Mouse (Mus musculus) intestine, embryonic 15.5 days (tissue): ENCODE results near the gene Gcn1l1. TPM values are rescaled to one million over a fixed set of nuclear protein-coding genes. Genes with fewer than 3 reads are reported as not detected.
A peak's percentile ranks its signal among the peaks of the same experiment; 100 is the strongest.

ENCODE experiments used
- ATAC-seq: fragments of 200-750 bp; cut with Nextera tagmentation; 2 replicates; pipeline ENCODE4 v1.8.0; 2017; ENCODE audit warnings: moderate TSS enrichment, moderate library complexity
- H3K27ac ChIP-seq: fragments of 300-500 bp; sonication (generic); 2 replicates; pipeline ENCODE4 v1.5.1; 2015; ENCODE audit warnings: mild to moderate bottlenecking, inconsistent platforms
- H3K27me3 ChIP-seq: fragments of 300-500 bp; sonication (generic); replicated peaks from 2 replicates; pipeline ENCODE4 v1.6.1; 2015; ENCODE audit warnings: inconsistent platforms
- H3K36me3 ChIP-seq: fragments of 300-500 bp; sonication (generic); 2 replicates; pipeline ENCODE4 v1.6.1; 2015; ENCODE audit warnings: inconsistent platforms
- H3K4me1 ChIP-seq: fragments of 300-500 bp; sonication (generic); replicated peaks from 2 replicates; pipeline ENCODE4 v1.6.1; 2015; ENCODE audit warnings: inconsistent platforms
- H3K4me2 ChIP-seq: fragments of 300-500 bp; sonication (generic); replicated peaks from 2 replicates; pipeline ENCODE4 v1.6.1; 2015; ENCODE audit warnings: mild to moderate bottlenecking, inconsistent platforms
- H3K4me3 ChIP-seq: fragments of 300-500 bp; sonication (generic); replicated peaks from 2 replicates; pipeline ENCODE4 v1.5.1; 2015; ENCODE audit warnings: inconsistent platforms
- H3K9ac ChIP-seq: fragments of 300-500 bp; sonication (generic); 2 replicates; pipeline ENCODE4 v1.6.1; 2015; ENCODE audit warnings: inconsistent platforms
- H3K9me3 ChIP-seq: fragments of 300-500 bp; sonication (generic); 2 replicates; pipeline ENCODE4 v1.6.1; 2016; ENCODE audit warnings: inconsistent platforms
- WGBS: fragments of 180-500 bp; shearing (Covaris S2); methylation state at CpG from one replicate; pipeline ENCODE4 v1.1.7; 2015; 5-methylcytosine and 5-hydroxymethylcytosine counted together
- polyA plus RNA-seq: library from polyadenylated mRNA; unstranded; fragments of >200 nt; fragmentation: Nextera tagmentation; extraction: Ambion mirVana; gene quantifications from 2 replicates; pipeline ENCODE4 v1.2.1, GENCODE M21; 2015

Gcn1l1 gene
- polyA plus RNA-seq, 1 experiment from 2014 or later: 31.8 TPM

GRCm38 (mm10) chr5:115551386-115551785, 13.7 kb upstream of the Gcn1l1 start:
- 82% methylated on average over 12 of the region's 12 CpGs for WGBS
- Histone ChIP-seq H3K9me3 (no peaks in the 10 kb centered on the region), H3K36me3 (peaks cover 57% of the 10 kb centered on the region), H3K9ac (no peak overlapping the region), H3K27ac (no peak overlapping the region), H3K4me2 (no peak overlapping the region), H3K27me3 (no peaks in the 10 kb centered on the region), H3K4me3 (no peak overlapping the region), H3K4me1 (peaks cover 3% of the 10 kb centered on the region; the same call in 1 of the 2 replicates)
- no peak for ATAC-seq

- H3K27ac ChIP-seq: no peak overlapping the region
- H3K4me3 ChIP-seq: no peak overlapping the region
- ATAC-seq: no peak
- peaks cover 53% of the 10 kb centered on the region for H3K36me3 ChIP-seq
- H3K9me3 ChIP-seq: no peaks in the 10 kb centered on the region
- H3K4me2 ChIP-seq: no peak overlapping the region
- WGBS: 83% methylated on average over 13 of the region's 13 CpGs
- H3K27me3 ChIP-seq: no peaks in the 10 kb centered on the region
- no peak overlapping the region for H3K9ac ChIP-seq
- H3K4me1 ChIP-seq: peaks cover 3% of the 10 kb centered on the region; the same call in 1 of the 2 replicates
Observed at GRCm38 (mm10) chr5:115551799-115552198, 13.3 kb upstream of the Gcn1l1 start.

GRCm38 (mm10) chr5:115553801-115554420, 11.1 kb upstream of the Gcn1l1 start:
- H3K4me2 ChIP-seq: no peak overlapping the region
- no peaks in the 10 kb centered on the region for H3K9me3 ChIP-seq
- H3K4me1 ChIP-seq: peaks cover 3% of the 10 kb centered on the region; the same call in 1 of the 2 replicates
- H3K27ac ChIP-seq: no peak overlapping the region
- no peak overlapping the region for H3K4me3 ChIP-seq
- 87% methylated on average over 33 of the region's 33 CpGs for WGBS
- H3K9ac ChIP-seq: no peak overlapping the region
- H3K36me3 ChIP-seq: peaks cover 37% of the 10 kb centered on the region
- ATAC-seq: no peak
- no peaks in the 10 kb centered on the region for H3K27me3 ChIP-seq

- no peak overlapping the region; the same call in 1 of the 2 replicates for H3K9ac ChIP-seq
- H3K4me2 ChIP-seq: no peak overlapping the region
- no peak overlapping the region for H3K27ac ChIP-seq
- no peaks in the 10 kb centered on the region for H3K27me3 ChIP-seq
- no peak for ATAC-seq
- H3K4me3 ChIP-seq: no peak overlapping the region
- peaks cover 3% of the 10 kb centered on the region; the same call in 1 of the 2 replicates for H3K4me1 ChIP-seq
- H3K36me3 ChIP-seq: peaks cover 30% of the 10 kb centered on the region
- 85% methylated on average over 18 of the region's 18 CpGs for WGBS
- H3K9me3 ChIP-seq: no peaks in the 10 kb centered on the region
Observed at GRCm38 (mm10) chr5:115554536-115555291, 10.3 kb upstream of the Gcn1l1 start.

- no peak for ATAC-seq
- Histone ChIP-seq H3K9ac (0 out of 2 replicates have a peak overlapping the region, but pooled peaks have one; percentile 9), H3K36me3 (peaks cover 31% of the 10 kb centered on the region), H3K27me3 (no peaks in the 10 kb centered on the region), H3K9me3 (no peaks in the 10 kb centered on the region), H3K27ac (0 out of 2 replicates have a peak overlapping the region, but pooled peaks have one; percentile 41), H3K4me1 (peaks cover 12% of the 10 kb centered on the region; the same call in 1 of the 2 replicates), H3K4me2 (no peak overlapping the region), H3K4me3 (no peak overlapping the region)
- WGBS: 11% methylated on average over 8 of the region's 8 CpGs
Observed at GRCm38 (mm10) chr5:115556217-115556616, 8.8 kb upstream of the Gcn1l1 start.

GRCm38 (mm10) chr5:115558182-115558794, 6.8 kb upstream of the Gcn1l1 start:
- Histone ChIP-seq H3K4me2 (no peak overlapping the region), H3K9me3 (no peaks in the 10 kb centered on the region), H3K27me3 (no peaks in the 10 kb centered on the region), H3K36me3 (peaks cover 30% of the 10 kb centered on the region), H3K27ac (no peak overlapping the region), H3K9ac (no peak overlapping the region), H3K4me3 (no peak overlapping the region), H3K4me1 (peaks cover 17% of the 10 kb centered on the region; the same call in 1 of the 2 replicates)
- 91% methylated on average over 14 of the region's 14 CpGs for WGBS
- no peak for ATAC-seq

GRCm38 (mm10) chr5:115559237-115560101, 5.6 kb upstream of the Gcn1l1 start, which contains the start of gene Rplp0:
Rplp0 (plus strand) TSS chr5:115559467.
- Histone ChIP-seq H3K9ac (peak within 1 kb of the TSS; percentile 99), H3K27me3 (no peaks in the 10 kb centered on the region), H3K9me3 (no peaks in the 10 kb centered on the region), H3K36me3 (peaks cover 27% of the 10 kb centered on the region), H3K4me2 (peak within 1 kb of the TSS; percentile 70), H3K4me1 (peaks cover 19% of the 10 kb centered on the region; the same call in 1 of the 2 replicates), H3K27ac (peak within 1 kb of the TSS; percentile 84), H3K4me3 (peak within 1 kb of the TSS; percentile 93)
- ATAC-seq: peak; percentile 97
- WGBS: under 1% methylated on average over 77 of the region's 78 CpGs

GRCm38 (mm10) chr5:115560336-115560905, 4.6 kb upstream of the Gcn1l1 start:
- no peak for ATAC-seq
- Histone ChIP-seq H3K36me3 (peaks cover 25% of the 10 kb centered on the region), H3K9ac (peak overlapping the region; percentile 99), H3K27me3 (no peaks in the 10 kb centered on the region), H3K27ac (peak overlapping the region; percentile 84; the same call in 1 of the 2 replicates), H3K4me1 (peaks cover 24% of the 10 kb centered on the region; the same call in 1 of the 2 replicates), H3K4me2 (peak overlapping the region; percentile 70), H3K9me3 (no peaks in the 10 kb centered on the region), H3K4me3 (peak overlapping the region; percentile 93)
- WGBS: 34% methylated on average over 13 of the region's 13 CpGs

GRCm38 (mm10) chr5:115563771-115564585, 1.1 kb upstream of the Gcn1l1 start:
- no peaks in the 10 kb centered on the region for H3K9me3 ChIP-seq
- ATAC-seq: no peak
- peak overlapping the region; percentile 78; the same call in 1 of the 2 replicates for H3K27ac ChIP-seq
- 0 out of 2 replicates have a peak overlapping the region, but pooled peaks have one; percentile 98 for H3K9ac ChIP-seq
- no peak overlapping the region for H3K4me3 ChIP-seq
- H3K27me3 ChIP-seq: no peaks in the 10 kb centered on the region
- H3K4me2 ChIP-seq: peak overlapping the region; percentile 90
- peaks cover 38% of the 10 kb centered on the region for H3K4me1 ChIP-seq
- peaks cover 25% of the 10 kb centered on the region for H3K36me3 ChIP-seq
- WGBS: 44% methylated on average over 5 of the region's 5 CpGs

- Histone ChIP-seq H3K9me3 (no peaks in the 10 kb centered on the region), H3K36me3 (peaks cover 25% of the 10 kb centered on the region), H3K27ac (peak overlapping the region; percentile 78), H3K4me1 (peaks cover 36% of the 10 kb centered on the region), H3K4me3 (peak overlapping the region; percentile 94), H3K4me2 (peak overlapping the region; percentile 90), H3K27me3 (no peaks in the 10 kb centered on the region), H3K9ac (peak overlapping the region; percentile 98)
- WGBS: under 1% methylated on average over 39 of the region's 46 CpGs
- ATAC-seq: peak; percentile 35
Observed at GRCm38 (mm10) chr5:115565403-115565802, 349 bp downstream of the Gcn1l1 start.
